Mouse (Mus musculus) urinary bladder, adult 2 months (tissue): ENCODE results near the gene Crispld2. TPM values are rescaled to one million over a fixed set of nuclear protein-coding genes. Genes with fewer than 3 reads are reported as not detected.

Experiments
- DNase-seq: peaks from one replicate; pipeline ENCODE4 v3.0.0; 2022; ENCODE audit warnings: low spot score
- polyA plus RNA-seq: library from polyadenylated mRNA; depleted of rRNA; stranded (reverse); fragments of >200 nt; gene quantifications from 2 replicates; pipeline ENCODE4 v1.2.3, GENCODE M21; 2012; rRNA removed

Crispld2 gene
- polyA plus RNA-seq, 1 experiment = 152 TPM

- DNase-seq = no peak
Observed at GRCm38 (mm10) chr8:120067936-120068668, 75.9 kb downstream of the Crispld2 start.

DNA sequence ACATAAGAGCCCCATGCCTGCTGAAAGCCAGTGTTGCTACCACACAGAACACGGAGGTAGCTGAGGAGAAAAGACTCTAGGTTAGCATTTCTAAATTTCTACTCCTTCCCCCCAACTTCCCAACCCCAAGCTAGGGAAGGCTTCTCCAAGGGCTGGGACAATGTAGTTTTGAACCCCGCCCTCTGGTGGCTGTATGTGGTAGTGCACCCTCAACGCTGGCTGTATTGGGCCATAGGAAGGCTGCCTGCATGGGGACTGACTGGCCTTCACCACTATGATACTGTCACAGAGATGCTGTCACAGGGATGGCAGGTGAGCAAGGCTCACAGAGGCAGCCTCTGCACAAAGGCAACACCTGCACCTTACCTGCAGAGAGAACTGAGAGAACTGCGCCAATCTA, 79.4 kb downstream of the Crispld2 start:
- peak; percentile 70 for DNase-seq

- peak; percentile 56 for DNase-seq
Observed at GRCm38 (mm10) chr8:120072259-120072658, 80.0 kb downstream of the Crispld2 start.

DNA sequence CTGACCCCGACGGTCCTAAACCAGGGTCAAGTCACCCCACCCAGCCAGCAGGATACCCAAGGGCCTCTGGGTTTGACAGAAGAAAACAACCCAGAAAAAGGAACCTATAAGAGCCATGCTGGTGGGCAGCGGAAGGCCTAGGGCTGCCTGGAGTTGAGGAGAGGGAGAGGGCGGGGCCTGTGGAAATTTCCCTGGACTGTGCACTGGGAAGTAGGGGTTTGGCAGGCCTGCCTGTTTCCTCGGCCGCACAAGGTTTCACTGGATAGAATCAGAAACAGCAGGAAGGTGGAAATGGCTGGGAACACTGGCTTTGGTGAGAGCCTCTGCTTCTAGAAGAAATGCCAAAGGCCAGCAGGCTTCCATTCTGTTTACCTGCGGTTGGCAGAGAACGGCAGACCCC, 80.6 kb downstream of the Crispld2 start:
- no peak for DNase-seq

GRCm38 (mm10) chr8:120074516-120074915, 82.3 kb downstream of the Crispld2 start:
- no peak for DNase-seq

- no peak for DNase-seq
Observed at GRCm38 (mm10) chr8:120075347-120075746, 83.1 kb downstream of the Crispld2 start.

- peak; percentile 55 for DNase-seq
Observed at GRCm38 (mm10) chr8:120078080-120078479, 85.8 kb downstream of the Crispld2 start.

DNA sequence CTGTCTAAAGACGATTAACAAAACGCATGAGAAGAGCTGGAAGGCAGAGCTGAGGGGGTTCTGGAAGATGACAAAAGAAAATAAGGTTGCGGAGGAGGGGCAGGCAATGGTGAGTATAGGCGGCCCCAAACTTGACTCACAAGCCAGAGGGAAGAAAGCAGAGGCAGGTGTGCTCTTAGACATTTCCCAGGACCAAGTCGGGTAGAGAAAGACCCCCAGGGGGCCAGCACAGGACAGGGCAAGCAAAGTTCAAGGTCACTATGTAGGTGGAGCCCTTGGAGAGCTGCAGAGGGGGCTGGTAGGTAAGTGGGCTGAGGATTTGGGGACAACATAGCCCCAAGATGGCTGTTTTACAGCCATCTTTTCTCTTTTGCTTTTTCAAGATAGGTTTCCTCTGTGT, 87.1 kb downstream of the Crispld2 start:
- DNase-seq = no peak

DNA sequence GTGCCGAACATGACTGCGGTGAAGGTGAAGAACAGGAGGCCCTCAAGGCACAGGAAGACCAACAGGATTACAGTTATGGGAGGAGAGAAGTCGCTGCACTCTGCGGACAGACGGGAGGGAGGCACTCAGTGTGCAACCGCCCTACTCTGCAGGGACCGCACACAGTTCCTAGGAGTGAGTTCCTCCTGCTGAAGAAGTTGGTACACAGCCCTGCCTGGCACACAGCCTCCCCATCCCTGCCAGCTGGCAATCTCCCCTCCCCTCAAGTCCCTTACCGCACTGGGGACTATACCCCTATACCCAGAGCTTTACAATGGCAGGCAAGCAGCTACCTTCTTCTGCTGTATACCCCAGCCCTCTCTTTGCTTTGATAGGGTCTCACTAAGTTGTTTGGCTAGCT, 91.0 kb downstream of the Crispld2 start:
- DNase-seq = no peak

GRCm38 (mm10) chr8:120084783-120085182, 92.5 kb downstream of the Crispld2 start:
- DNase-seq = no peak

GRCm38 (mm10) chr8:120089511-120089910, 97.3 kb downstream of the Crispld2 start:
- DNase-seq = no peak

DNA sequence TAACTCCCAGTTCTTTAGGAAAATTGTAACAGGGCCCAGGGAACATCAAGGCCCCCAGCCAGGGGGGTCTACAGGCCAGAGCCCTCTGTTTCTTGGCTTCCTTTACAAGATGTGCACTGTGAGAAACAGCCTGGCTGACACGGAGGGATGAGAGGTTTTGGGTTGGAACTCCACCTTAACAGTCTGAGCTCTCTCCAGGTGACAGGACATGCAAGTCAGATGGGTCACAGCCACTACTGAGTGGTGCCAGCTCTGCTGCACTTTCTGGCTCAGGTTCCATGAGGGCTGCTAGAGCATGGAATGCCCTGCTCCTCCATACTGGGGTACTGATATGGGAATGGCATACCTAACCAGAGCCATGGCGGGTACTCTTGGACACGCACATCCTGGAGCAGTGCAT, 98.8 kb downstream of the Crispld2 start:
- DNase-seq = no peak

DNA sequence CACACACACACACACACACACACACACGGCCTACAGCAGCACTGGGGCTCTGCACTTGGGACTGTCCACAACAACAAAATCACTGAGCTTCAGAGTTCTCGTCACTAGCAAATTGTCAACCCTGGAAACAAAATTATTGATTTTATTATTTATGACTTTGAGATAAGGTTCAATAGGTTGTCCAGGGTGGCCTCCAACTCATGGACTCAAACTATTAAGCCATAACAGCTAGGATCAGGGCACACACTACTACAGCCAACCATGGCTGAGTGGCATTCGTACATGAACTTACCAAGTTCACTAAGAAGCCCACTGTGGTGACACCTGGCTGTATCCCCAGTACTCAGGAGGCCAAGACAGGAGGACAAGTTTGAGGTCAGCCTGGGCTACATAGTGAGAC, 100.9 kb downstream of the Crispld2 start:
- no peak for DNase-seq

DNA sequence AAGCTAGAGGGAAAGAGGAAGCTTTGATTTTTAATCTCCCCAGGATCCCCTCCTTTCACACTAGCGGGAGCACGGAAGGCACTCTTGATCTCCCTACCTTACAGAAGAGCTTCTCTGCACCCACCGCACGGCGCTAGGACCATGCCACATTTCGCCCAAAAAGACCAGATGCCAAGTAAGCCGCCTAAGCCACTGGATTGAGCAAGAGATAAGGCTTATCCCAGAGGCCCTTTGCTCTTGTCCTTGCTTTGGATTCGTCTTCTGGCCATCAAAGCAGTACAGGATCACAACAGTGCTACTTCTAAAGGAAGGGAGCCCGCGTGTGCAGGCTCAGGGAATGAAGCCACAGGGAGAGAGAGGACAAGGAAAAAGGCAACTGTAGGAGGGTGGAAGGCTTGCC, 102.6 kb downstream of the Crispld2 start:
- no peak for DNase-seq

GRCm38 (mm10) chr8:120096486-120096885, 104.2 kb downstream of the Crispld2 start:
- DNase-seq = no peak

DNA sequence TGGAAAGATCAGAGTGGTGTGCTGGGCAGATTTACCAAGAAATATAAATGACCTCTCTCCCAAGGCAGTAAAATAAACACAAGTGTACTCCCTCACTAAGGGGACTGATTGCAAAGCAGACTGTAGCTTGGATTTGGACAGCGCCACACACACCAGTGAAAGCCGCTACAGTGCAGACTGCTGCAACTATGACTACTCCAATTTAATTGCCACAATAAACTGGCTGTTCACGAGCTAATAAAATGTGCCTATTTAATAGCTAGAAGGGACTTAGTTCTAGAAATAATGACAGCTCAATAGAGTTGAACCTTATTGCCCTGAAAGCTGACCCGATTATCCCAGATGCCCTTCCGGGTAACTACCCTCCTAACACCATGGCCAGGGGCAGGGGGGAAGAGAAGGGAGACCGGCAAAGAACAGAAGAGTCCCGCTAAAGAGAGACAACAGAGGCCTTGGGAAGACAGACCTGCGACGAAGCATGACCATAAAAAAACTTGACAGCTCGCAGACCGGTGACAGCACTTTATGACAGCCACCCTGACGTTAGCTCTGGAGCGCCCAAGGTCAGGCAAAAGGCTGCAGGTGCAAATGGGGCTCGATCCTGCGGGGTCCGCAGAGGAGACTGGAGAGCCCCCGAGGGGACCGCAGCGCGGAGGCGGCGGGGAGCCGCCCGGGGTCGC, 108.3 kb downstream of the Crispld2 start:
- DNase-seq = no peak

GRCm38 (mm10) chr8:120101068-120101972, 109.1 kb downstream of the Crispld2 start, which contains the start of gene Zdhhc7:
Gene Zdhhc7, minus strand, starts transcription at chr8:120101482.
- peak; percentile 83 for DNase-seq

Other genes starting within 250 kb of the Crispld2 start
- gene Tldc1, start 214.0 kb upstream of the Crispld2 start, polyA plus RNA-seq = 16.0 and 16.4 TPM in 2 replicates
- gene Cotl1, start 151.9 kb upstream of the Crispld2 start, polyA plus RNA-seq = 88.9 and 123 TPM in 2 replicates
- 10.6 and 11.6 TPM in 2 replicates for gene Klhl36, start 130.2 kb upstream of the Crispld2 start, polyA plus RNA-seq
- 56.0 and 86.9 TPM in 2 replicates for gene Usp10, start 82.1 kb upstream of the Crispld2 start, polyA plus RNA-seq
- gene Gm20388, start 81.6 kb upstream of the Crispld2 start, polyA plus RNA-seq = 47.8 and 50.2 TPM in 2 replicates
- gene Zdhhc7, start 109.0 kb downstream of the Crispld2 start, polyA plus RNA-seq = 35.9 and 38.7 TPM in 2 replicates
- gene 6430548M08Rik, start 121.7 kb downstream of the Crispld2 start, polyA plus RNA-seq = 5.3 and 8.4 TPM in 2 replicates
- gene Fam92b, start 185.0 kb downstream of the Crispld2 start, polyA plus RNA-seq = not detected in 2 replicates
- 27.5 and 30.2 TPM in 2 replicates for gene Gse1, start 236.0 kb downstream of the Crispld2 start, polyA plus RNA-seq